Mouse (Mus musculus): ENCODE results near the gene Gyg. TPM values are rescaled to one million over a fixed set of nuclear protein-coding genes. Genes with fewer than 3 reads are reported as not detected.

Gene Gyg
- 70.3 TPM in 2 replicates for polyA plus RNA-seq (2015; fragmentation: Nextera tagmentation; extraction: Ambion mirVana)

GRCm38 (mm10) chr3:20154531-20155367, at the start of gene Gyg:
Gene Gyg, minus strand, starts transcription at chr3:20155317.
- H3K36me3 ChIP-seq, result peaks cover 4% of the 10 kb centered on the region
- 0 out of 2 replicates have a peak within 1 kb of the TSS, but pooled peaks have one; percentile 6 for H3K27ac ChIP-seq (replicated peaks)
- peak within 1 kb of the TSS; percentile 59 for H3K4me3 ChIP-seq
- peak; percentile 95 for ATAC-seq (ENCODE audit: low FRiP score, low read depth)
- peak within 1 kb of the TSS; percentile 76 for H3K9ac ChIP-seq
- peaks cover 11% of the 10 kb centered on the region for H3K4me1 ChIP-seq (replicated peaks)
- peak within 1 kb of the TSS; percentile 92 for H3K4me2 ChIP-seq
- no peaks in the 10 kb centered on the region for H3K27me3 ChIP-seq
- 0 out of 2 replicates have a peak, but pooled peaks cover 5% of the 10 kb centered on the region for H3K9me3 ChIP-seq
- WGBS, result under 1% methylated on average over 72 of the region's 73 CpGs

- H3K36me3 ChIP-seq, result no peaks in the 10 kb centered on the region
- 26% methylated on average over 6 of the region's 6 CpGs for WGBS
- no peak for ATAC-seq (ENCODE audit: low FRiP score, low read depth)
These were observed 43.8 kb upstream of the Gyg start for GRCm38 (mm10) chr3:20198869-20199268.

GRCm38 (mm10) chr3:20197878-20198277, 42.8 kb upstream of the Gyg start:
- H3K27me3 ChIP-seq, result no peaks in the 10 kb centered on the region
- no peak overlapping the region for H3K9ac ChIP-seq
- no peaks in the 10 kb centered on the region for H3K4me1 ChIP-seq (replicated peaks)
- no peak overlapping the region for H3K4me2 ChIP-seq
- ATAC-seq (ENCODE audit: low FRiP score, low read depth), result no peak
- 88% methylated on average over 10 of the region's 10 CpGs for WGBS
- no peak overlapping the region for H3K27ac ChIP-seq (replicated peaks)
- H3K4me3 ChIP-seq, result no peak overlapping the region
- no peaks in the 10 kb centered on the region for H3K9me3 ChIP-seq
- H3K36me3 ChIP-seq, result no peaks in the 10 kb centered on the region

More at GRCm38 (mm10) chr3:20198869-20199268, 43.8 kb upstream of the Gyg start:
- no peaks in the 10 kb centered on the region for H3K9me3 ChIP-seq
- no peak overlapping the region for H3K4me2 ChIP-seq
- no peaks in the 10 kb centered on the region for H3K4me1 ChIP-seq (replicated peaks)
- no peak overlapping the region for H3K9ac ChIP-seq
- H3K27me3 ChIP-seq, result no peaks in the 10 kb centered on the region
- H3K4me3 ChIP-seq, result no peak overlapping the region
- no peak overlapping the region for H3K27ac ChIP-seq (replicated peaks)

- Histone ChIP-seq H3K27ac (replicated peaks) (no peak overlapping the region), H3K9ac (no peak overlapping the region), H3K9me3 (no peaks in the 10 kb centered on the region), H3K4me2 (no peak overlapping the region), H3K36me3 (no peaks in the 10 kb centered on the region), H3K4me1 (replicated peaks) (no peaks in the 10 kb centered on the region), H3K4me3 (no peak overlapping the region), H3K27me3 (no peaks in the 10 kb centered on the region)
- ATAC-seq (ENCODE audit: low FRiP score, low read depth), result no peak
- 80% methylated on average over 5 of the region's 5 CpGs for WGBS
These were observed 34.0 kb upstream of the Gyg start for GRCm38 (mm10) chr3:20188976-20189675.

- Histone ChIP-seq H3K4me1 (replicated peaks) (no peaks in the 10 kb centered on the region), H3K9me3 (no peaks in the 10 kb centered on the region), H3K9ac (no peak overlapping the region), H3K36me3 (no peaks in the 10 kb centered on the region), H3K4me3 (no peak overlapping the region), H3K4me2 (no peak overlapping the region), H3K27me3 (no peaks in the 10 kb centered on the region), H3K27ac (replicated peaks) (no peak overlapping the region)
- WGBS, result 92% methylated on average over 6 of the region's 6 CpGs
- no peak for ATAC-seq (ENCODE audit: low FRiP score, low read depth)
These were observed 17.3 kb upstream of the Gyg start for GRCm38 (mm10) chr3:20172394-20172793.

GRCm38 (mm10) chr3:20167487-20167886, 12.4 kb upstream of the Gyg start:
- ATAC-seq (ENCODE audit: low FRiP score, low read depth), result no peak
- H3K27ac ChIP-seq (replicated peaks), result no peak overlapping the region
- no peak overlapping the region for H3K4me3 ChIP-seq
- H3K36me3 ChIP-seq, result no peaks in the 10 kb centered on the region
- H3K9ac ChIP-seq, result no peak overlapping the region
- H3K9me3 ChIP-seq, result no peaks in the 10 kb centered on the region
- H3K4me1 ChIP-seq (replicated peaks), result no peaks in the 10 kb centered on the region
- H3K27me3 ChIP-seq, result no peaks in the 10 kb centered on the region
- H3K4me2 ChIP-seq, result no peak overlapping the region
- 76% methylated on average over 1 of the region's 1 CpGs for WGBS

- ATAC-seq (ENCODE audit: low FRiP score, low read depth), result no peak
- H3K4me3 ChIP-seq, result peak overlapping the region; percentile 59
- H3K9me3 ChIP-seq, result 0 out of 2 replicates have a peak, but pooled peaks cover 5% of the 10 kb centered on the region
- H3K4me2 ChIP-seq, result peak overlapping the region; percentile 92
- H3K9ac ChIP-seq, result peak overlapping the region; percentile 76; the same call in 1 of the 2 replicates
- H3K36me3 ChIP-seq, result no peaks in the 10 kb centered on the region
- H3K4me1 ChIP-seq (replicated peaks), result peaks cover 11% of the 10 kb centered on the region
- H3K27ac ChIP-seq (replicated peaks), result no peak overlapping the region
- no peaks in the 10 kb centered on the region for H3K27me3 ChIP-seq
- WGBS, result 87% methylated on average over 6 of the region's 6 CpGs
These were observed 359 bp upstream of the Gyg start for GRCm38 (mm10) chr3:20155476-20155875.

- H3K27ac ChIP-seq (replicated peaks), result no peak overlapping the region
- no peak overlapping the region for H3K4me3 ChIP-seq
- 93% methylated on average over 3 of the region's 3 CpGs for WGBS
- no peak overlapping the region for H3K4me2 ChIP-seq
- H3K27me3 ChIP-seq, result no peaks in the 10 kb centered on the region
- H3K9me3 ChIP-seq, result no peaks in the 10 kb centered on the region
- H3K36me3 ChIP-seq, result peaks cover 16% of the 10 kb centered on the region
- H3K9ac ChIP-seq, result no peak overlapping the region
- ATAC-seq (ENCODE audit: low FRiP score, low read depth), result no peak
- peaks cover 11% of the 10 kb centered on the region for H3K4me1 ChIP-seq (replicated peaks)
These were observed 3.5 kb downstream of the Gyg start for GRCm38 (mm10) chr3:20151651-20152050.

GRCm38 (mm10) chr3:20150511-20150910, 4.6 kb downstream of the Gyg start:
- 82% methylated on average over 2 of the region's 2 CpGs for WGBS
- Histone ChIP-seq H3K9ac (no peak overlapping the region), H3K27me3 (no peaks in the 10 kb centered on the region)

GRCm38 (mm10) chr3:20147647-20148046, 7.5 kb downstream of the Gyg start:
- Histone ChIP-seq H3K9ac (no peak overlapping the region), H3K4me3 (no peak overlapping the region), H3K9me3 (no peaks in the 10 kb centered on the region), H3K36me3 (peaks cover 16% of the 10 kb centered on the region), H3K4me1 (replicated peaks) (no peaks in the 10 kb centered on the region), H3K27me3 (no peaks in the 10 kb centered on the region), H3K4me2 (no peak overlapping the region), H3K27ac (replicated peaks) (no peak overlapping the region)
- 87% methylated on average over 5 of the region's 5 CpGs for WGBS
- ATAC-seq (ENCODE audit: low FRiP score, low read depth), result no peak

More at GRCm38 (mm10) chr3:20150511-20150910, 4.6 kb downstream of the Gyg start:
- Histone ChIP-seq H3K9me3 (no peaks in the 10 kb centered on the region), H3K4me1 (replicated peaks) (peaks cover 11% of the 10 kb centered on the region), H3K4me3 (no peak overlapping the region), H3K36me3 (peaks cover 16% of the 10 kb centered on the region), H3K27ac (replicated peaks) (no peak overlapping the region), H3K4me2 (no peak overlapping the region)
- no peak for ATAC-seq (ENCODE audit: low FRiP score, low read depth)

GRCm38 (mm10) chr3:20146884-20147395, 8.2 kb downstream of the Gyg start:
- Histone ChIP-seq H3K9ac (no peak overlapping the region), H3K9me3 (no peaks in the 10 kb centered on the region), H3K4me3 (no peak overlapping the region), H3K36me3 (peaks cover 16% of the 10 kb centered on the region), H3K4me2 (no peak overlapping the region), H3K4me1 (replicated peaks) (no peaks in the 10 kb centered on the region), H3K27me3 (no peaks in the 10 kb centered on the region), H3K27ac (replicated peaks) (no peak overlapping the region)
- peak; percentile 71; the same call in 1 of the 2 replicates for ATAC-seq (ENCODE audit: low FRiP score, low read depth)
- WGBS, result 62% methylated on average over 7 of the region's 7 CpGs

- Histone ChIP-seq H3K4me3 (no peak overlapping the region), H3K36me3 (peaks cover 16% of the 10 kb centered on the region), H3K4me2 (no peak overlapping the region), H3K4me1 (replicated peaks) (no peaks in the 10 kb centered on the region), H3K27ac (replicated peaks) (no peak overlapping the region), H3K27me3 (no peaks in the 10 kb centered on the region), H3K9me3 (no peaks in the 10 kb centered on the region), H3K9ac (no peak overlapping the region)
- no peak for ATAC-seq (ENCODE audit: low FRiP score, low read depth)
- WGBS, result 69% methylated on average over 1 of the region's 1 CpGs
These were observed 9.4 kb downstream of the Gyg start for GRCm38 (mm10) chr3:20145696-20146113.
